Mouse (Mus musculus) granulocyte monocyte progenitor cell, adult 5-6 weeks (primary cell): Measurements from ENCODE around the gene Kmt2e. TPM values are rescaled to one million over a fixed set of nuclear protein-coding genes. Genes with fewer than 3 reads are reported as not detected.
A peak's percentile ranks its signal among the peaks of the same experiment; 100 is the strongest.

Experiments used
- ATAC-seq: replicated peaks from 2 replicates; pipeline ENCODE4 v1.8.0; 2016; ENCODE audit warnings: mild to moderate bottlenecking, moderate TSS enrichment, inconsistent platforms; ENCODE audit not compliant: poor library complexity, severe bottlenecking
- total RNA-seq, 2 experiments: library from RNA; stranded (forward) in 1 of 2; stranded (reverse) in 1 of 2; fragments of 200-712, 200-1000 nt in 1 of 2; fragments of >200 nt in 1 of 2; fragmentation: Nextera tagmentation in 1 of 2; gene quantifications; 2 replicates each; pipeline ENCODE4 v1.2.3; 2014 to 2017

Kmt2e gene
- total RNA-seq, 2 experiments from 2014 or later: 41.5 to 87.5 TPM

DNA sequence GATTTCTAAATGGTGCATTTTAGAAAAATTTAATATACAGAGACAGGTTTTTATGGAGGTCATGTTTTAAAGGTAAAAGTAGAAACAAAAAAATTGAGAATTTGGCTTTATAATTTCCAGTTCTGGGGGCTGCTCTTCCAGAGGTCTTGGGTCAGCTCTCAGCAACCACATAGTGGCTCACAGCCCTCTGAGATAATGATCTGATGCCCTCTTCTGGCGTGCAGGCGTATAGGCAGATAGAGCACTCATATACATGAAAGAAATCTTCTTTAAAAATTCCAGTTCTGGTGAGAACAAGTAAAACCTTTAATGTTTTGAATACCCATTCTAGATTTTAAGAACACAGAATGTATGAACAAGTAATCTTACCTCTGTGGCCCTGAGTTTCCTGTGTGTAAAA is 56.6 kb downstream of the Kmt2e start:
- ATAC-seq: peak; percentile 87

DNA sequence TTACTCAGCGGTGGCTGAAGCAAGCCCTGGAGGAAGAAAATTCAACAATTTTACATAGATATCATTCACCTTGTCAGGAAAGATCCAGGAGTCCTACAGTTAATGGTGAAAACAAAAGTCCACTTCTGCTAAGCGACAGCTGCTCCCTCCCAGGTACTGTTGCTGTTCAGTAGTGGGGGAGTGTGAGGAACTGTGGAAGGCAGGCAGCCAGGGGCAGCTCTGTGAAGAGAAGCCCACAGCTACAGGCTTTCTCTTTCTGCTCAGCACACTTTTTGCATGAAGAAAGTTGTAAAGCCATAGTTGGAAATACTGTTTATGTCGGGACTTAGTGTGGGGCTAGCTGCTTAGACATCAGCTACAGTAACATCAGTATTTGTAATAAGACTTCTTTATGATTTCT is 62.2 kb downstream of the Kmt2e start:
- no peak for ATAC-seq

DNA sequence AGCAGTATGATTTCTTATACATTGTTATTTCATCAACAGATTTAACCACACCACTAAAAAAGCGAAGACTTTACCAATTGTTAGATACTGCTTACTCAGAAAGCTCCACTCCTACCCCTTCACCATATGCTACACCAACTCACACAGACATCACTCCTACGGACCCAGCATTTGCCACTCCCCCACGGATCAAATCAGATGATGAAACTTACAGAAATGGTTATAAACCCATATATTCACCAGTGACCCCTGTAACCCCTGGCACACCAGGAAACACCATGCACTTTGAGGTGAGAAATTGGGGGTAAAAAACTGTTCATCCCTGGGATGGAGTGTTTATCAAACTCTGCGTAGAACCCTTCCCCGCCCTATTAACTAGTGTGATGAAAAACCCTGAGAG is 62.7 kb downstream of the Kmt2e start:
- no peak for ATAC-seq

DNA sequence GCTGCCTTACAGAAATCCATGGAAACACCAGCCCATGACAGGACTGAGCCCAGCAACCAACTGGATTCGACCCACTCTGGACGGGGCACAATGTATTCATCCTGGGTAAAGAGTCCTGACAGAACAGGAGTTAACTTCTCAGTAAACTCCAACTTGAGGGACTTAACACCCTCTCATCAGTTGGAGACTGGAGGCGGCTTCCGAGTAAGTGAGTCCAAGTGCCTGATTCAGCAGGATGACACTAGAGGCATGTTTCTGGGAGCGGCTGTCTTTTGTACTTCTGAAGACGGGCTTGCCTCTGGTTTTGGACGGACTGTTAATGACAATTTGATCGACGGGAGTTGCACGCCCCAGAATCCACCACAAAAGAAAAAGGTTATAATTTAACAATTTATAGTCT is 63.7 kb downstream of the Kmt2e start:
- ATAC-seq: no peak

DNA sequence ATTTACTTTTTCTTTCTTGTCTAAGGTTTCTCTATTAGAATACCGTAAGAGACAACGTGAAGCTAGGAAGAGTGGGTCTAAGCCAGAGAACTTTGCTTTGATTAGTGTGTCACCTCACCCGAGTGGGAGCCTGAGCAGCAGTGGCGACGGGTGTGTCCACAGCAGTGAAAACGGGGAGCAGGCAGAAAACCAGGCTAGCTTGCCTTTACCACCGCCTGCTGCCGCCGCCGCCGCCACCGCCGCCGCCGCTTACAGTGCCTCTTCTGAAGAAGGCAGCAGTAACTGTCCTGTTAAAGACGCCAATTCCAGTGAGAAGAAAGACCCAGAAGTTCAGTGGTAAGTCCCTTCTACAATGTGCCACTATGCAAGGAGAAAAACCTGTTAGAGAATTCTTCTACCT is 65.0 kb downstream of the Kmt2e start:
- no peak for ATAC-seq

DNA sequence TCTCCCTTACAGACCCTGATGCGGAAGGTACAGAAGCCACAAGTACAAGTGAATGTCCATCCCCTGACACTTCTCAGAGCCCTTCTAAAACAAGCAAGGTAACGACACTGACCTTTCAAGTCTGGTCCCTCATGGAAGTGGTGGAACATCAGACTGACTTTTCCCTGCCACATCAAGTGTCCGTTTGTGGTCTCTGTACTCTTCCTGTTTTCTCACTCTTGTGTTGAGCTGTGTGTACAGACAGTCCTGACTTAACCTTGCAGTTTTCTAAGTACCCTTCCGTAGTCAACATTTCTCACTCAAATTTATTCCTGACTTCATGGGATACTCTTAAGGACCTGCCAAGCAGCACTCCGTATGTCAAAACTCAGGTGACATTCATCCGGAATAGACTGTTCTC is 66.5 kb downstream of the Kmt2e start:
- ATAC-seq: peak; percentile 63

DNA sequence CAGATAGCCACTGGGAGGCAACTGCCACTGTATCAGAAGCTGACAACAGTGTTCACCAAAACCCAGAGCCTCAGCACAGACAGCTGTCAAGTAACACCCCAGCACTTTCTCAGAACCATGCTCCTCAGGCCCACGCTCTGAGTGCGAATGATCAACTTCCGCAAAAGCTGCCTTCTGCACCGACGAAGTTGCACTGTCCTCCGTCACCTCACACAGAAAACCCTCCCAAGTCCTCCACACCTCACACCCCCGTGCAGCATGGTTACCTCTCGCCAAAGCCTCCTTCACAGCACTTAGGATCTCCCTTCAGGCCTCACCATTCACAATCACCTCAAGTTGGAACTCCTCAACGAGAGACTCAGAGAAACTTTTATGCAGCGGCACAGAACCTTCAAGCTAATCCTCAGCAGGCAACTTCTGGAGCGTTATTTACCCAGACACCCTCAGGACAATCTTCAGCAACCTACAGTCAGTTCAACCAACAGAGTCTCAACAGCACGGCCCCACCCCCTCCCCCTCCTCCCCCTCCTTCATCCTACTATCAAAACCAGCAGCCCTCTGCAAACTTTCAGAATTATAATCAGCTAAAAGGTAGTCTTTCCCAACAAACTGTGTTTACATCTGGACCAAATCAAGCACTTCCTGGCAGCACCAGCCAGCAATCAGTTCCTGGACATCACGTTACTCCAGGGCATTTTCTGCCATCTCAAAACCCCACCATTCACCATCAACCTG is 67.5 kb downstream of the Kmt2e start:
- ATAC-seq: no peak

DNA sequence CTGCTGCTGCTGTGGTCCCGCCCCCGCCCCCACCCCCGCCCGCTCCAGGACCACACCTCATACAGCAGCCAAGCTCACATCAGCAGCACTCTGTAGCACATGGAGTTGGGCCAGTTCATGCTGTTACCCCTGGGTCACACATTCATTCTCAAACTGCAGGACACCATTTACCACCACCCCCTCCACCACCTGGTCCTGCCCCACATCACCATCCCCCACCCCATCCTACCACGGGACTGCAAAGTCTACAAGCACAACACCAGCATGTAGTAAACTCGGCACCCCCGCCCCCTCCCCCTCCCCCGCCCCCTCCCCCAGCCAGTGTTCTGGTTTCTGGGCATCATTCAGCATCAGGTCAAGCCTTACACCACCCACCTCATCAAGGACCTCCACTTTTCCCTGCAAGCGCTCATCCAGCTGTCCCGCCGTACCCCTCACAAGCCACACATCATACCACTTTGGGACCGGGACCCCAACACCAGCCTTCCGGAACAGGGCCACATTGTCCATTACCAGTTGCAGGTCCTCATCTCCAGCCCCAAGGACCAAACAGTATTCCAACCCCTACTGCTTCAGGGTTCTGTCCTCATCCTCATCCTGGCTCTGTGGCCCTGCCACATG is 68.2 kb downstream of the Kmt2e start:
- no peak for ATAC-seq

DNA sequence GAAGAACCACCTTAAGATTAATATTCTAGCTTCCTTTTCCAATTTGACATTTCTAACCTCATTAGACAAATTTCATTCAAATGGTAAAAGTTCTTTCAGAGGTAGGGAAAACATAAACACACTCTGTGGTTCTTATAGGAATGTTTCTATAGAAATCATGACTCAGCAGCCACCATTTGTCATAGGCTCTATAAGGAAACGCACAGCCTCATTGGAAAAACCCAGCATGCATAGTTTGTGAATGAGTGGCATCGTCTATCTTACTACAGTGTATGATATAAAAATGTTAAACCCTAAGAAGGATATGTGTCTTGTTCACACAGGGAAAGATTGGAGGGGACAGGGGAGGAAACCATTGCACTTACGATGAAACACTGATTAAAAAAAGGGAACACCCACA is 71.3 kb downstream of the Kmt2e start:
- no peak for ATAC-seq

DNA sequence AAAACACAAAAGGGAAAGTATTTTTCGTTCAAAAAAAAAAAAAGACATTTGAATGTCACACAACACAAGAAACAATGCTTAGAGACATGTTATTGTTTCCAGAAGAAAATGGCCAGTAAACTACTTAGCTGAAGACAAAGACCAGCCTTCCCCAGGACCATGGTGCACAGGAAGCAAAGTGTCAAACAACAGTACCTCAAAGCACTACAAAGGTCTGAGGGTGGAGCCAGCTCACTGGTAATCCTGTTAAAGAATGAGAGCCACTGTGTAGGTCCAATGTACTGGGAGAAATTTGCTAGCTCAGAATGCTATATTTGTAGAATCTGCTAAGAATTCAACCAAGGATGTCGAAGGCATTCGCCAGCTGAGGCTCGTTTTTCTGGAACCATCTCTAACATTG is 73.0 kb downstream of the Kmt2e start:
- no peak for ATAC-seq

DNA sequence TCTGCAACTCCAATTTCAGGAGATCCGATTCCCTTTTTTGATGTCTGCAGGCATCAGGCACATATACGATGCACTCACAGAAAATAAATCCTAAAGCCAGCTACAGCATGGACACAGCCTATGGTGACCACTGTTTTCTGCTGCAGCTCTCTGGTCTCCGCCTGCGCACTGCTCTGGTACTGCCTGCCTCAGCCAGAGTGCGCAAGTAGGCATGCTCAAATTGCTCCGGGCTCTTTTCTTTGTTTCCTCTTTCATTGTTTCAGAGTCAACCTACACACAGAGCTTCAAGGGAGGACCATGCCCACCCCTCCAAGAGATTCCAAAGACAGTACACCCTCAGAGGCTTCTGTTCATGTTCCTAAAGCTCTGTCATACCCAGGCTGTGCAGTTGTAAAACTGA is 74.4 kb downstream of the Kmt2e start:
- no peak for ATAC-seq

DNA sequence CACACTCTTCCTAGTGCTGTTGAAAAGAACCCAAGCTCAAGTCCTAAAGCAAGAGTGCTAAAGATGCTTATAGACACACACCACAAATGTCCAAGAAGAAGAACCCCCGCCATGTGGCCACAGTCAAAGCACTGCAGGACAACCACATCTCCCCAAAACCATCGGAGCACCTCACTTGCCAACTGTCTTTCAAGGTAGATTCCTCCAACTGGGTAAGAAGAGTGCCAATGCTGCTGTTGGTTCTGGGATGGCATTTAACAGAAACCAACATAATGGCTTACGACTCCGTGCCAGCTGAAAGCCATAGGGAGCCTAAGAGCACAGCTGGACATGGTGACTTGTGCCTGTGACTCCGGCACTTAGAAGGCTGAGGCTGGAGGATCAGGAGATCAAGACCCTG is 77.2 kb downstream of the Kmt2e start:
- ATAC-seq: no peak

DNA sequence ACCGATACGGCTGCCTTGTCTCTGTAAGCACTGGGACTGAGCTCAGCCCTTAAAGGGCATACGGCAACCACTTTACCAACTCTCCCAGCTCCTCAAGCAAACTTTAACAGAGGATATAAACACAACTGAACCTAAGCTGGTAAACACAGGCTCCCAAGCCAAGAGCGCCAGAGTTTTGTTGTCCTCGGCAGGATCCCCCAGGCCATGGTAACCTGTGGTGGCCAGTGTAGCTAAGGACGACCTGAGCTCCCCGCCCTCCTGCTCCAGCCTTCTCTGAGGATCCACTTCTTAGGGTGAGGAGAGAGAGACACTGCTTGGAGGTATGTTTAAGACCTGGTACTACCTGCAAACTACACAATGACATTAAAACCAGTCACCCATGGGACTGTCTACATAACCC is 78.3 kb downstream of the Kmt2e start:
- ATAC-seq: no peak

DNA sequence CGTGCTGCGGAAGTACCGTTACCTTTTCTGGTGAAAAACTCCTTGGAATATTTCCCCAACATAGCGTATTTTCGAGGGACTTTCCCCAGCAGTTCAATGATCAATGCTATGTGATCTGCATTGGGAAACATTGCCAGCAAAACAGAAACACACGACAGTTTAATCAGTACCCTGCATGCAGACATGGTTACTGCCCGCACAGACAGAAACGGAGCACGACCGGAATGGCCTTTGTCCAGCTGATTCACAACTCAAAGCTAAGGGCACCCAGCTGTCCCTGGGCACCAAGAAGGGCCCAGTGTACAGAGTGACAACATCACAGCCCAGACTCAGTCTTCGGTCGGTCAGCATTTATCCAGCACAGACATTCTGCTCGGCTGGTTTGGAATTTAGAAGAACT is 79.2 kb downstream of the Kmt2e start:
- no peak for ATAC-seq

DNA sequence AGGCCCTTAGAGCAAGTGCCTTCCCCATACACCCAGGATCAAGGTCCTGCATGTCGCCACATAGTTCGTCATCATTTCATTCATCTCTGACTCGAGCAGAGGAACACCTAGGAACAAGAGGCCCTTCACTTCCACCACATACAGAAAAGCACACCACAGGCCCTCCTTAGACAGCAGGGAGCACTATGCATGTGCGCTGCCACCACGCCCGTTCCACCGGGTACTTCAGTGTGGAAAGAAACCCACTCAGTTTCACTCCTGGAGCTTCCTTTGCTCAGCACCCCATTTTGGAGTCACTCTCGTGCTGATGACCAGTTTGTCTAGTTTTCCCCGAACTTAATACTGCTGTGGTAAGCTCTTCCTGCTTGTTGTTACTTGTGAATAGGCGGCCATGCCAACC is 80.8 kb downstream of the Kmt2e start:
- ATAC-seq: no peak

DNA sequence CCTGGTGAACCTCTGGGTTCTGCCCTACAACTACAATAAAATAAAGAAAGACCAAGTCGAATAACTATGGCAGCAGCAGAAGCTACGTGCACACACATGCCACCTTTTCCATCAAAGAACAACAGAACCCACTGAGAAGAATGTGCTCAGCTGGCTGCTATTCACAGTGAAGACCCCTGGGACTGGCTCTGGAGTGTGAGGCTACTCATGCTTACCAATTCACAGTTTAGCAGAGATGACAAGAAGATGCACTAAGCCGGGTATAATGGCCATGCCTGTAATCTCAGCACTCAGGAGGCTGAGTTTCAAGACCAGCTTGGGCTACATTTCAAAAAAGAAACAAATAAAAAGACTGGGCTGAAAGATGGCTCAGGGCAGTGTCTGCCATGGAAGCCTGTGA is 82.7 kb downstream of the Kmt2e start:
- no peak for ATAC-seq

DNA sequence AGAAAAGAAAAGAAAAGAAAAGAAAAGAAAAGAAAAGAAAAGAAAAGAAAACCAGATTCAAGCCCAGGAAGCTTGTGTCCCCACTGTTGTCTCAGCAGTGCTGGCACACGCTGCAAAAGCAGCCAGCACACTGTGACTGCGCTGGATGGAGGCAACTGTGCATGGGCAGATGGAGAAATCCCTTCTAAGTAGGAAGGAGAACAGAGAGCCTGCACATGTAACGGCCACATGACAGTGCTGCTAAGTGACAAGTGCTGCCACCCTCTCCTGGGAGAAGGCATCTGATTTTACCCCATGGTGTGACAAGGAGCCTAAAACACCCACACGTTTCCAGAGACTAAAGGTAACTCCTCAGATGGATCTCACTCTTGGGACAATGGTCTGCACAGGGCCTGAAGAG is 83.6 kb downstream of the Kmt2e start:
- ATAC-seq: no peak

DNA sequence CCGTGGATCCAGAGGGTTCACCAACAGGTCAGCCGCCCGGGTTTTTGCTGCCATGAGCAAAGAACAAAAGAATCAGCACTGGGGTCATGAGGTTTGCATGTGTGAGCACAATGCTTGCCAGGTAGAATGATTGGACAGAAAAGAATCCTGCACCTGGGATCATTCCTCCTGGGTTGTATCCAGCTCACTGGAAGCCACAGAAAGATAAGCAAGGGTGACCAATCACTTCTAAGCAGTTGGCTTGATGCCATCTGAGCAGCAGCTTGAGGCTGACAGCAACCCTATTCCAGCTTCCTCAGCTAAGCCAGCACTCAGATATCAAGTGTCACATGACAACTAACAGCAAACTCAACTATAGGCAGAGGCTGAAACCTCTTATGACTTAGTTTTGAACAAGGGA is 84.4 kb downstream of the Kmt2e start:
- ATAC-seq: no peak

DNA sequence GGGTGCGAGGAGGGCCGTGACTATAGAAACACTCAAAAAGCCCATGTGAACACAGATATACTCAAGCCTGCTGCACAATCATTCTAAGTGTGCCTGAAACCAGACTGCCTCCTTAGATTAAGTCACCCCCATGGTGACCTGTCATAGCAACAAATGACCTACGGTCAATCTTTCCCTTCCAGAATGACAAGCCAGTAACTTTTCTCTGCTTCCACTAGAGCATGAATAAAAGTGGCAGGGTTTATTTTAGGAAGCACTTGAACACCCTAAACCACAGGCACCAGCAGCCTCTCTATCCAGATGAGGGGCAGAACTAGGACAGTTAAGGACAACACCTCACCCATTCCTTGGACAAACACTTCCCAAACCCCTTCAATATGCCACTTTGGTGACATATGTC is 85.4 kb downstream of the Kmt2e start:
- no peak for ATAC-seq

DNA sequence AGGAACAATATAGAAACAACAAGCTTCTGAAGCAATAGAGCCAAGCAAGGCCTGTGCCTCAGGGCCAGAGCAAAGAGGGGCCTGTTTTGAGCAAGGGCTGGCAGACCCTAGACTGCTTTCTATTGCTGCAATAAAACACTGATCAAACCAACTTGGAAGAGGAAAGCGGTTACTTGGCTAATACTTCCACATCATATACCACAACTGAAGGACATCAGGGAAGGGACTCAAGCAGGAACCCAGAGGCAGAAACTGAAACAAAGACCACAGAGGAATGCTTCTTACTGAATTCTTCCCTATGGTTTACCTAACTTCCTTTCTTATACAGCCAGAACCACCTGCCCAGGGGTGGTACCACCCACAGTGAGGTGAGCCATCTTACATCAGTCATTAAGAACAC is 87.4 kb downstream of the Kmt2e start:
- peak; percentile 92 for ATAC-seq

DNA sequence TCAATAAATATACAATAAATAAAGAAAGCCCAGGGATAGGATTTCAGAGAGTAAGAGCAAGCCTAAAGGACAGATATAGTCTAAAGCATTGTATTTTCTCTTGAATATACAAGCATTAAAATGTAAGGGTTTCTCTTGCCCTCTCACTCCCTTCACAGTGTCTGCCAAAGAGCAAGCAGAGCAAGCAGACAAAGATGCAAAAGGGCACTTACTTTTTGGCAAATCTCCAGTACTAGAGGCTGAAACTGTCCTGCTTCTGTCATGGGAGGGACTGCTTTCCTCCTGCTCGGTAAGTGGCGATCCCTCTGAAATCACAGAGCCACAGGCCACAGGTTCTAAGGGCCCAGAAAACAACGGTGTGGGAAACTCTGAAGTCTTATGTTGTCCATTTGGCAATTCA is 89.7 kb downstream of the Kmt2e start:
- ATAC-seq: no peak

DNA sequence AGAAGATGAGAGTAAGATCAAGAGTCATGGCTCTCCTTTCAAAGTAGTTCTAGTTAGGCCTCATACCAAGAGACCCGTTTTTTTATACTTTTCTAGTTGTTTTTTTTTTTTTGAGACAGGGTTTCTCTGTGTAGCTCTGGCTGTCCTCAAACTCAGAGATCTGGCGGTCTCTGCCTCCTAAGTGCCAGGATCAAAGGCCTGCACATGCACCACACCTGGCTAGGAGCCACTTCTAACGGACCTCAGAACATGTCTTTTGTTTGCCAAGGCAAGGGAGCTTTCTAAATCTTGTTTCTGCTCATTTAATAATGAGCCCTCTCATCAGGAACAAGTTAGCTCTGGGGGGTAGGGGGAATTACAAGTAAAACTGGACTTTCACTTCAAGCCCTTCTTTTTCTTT is 90.4 kb downstream of the Kmt2e start:
- ATAC-seq: no peak
